Mouse (Mus musculus) limb, embryonic 14.5 days (tissue): Measurements from ENCODE around the gene Apoc1. TPM values are rescaled to one million over a fixed set of nuclear protein-coding genes. Genes with fewer than 3 reads are reported as not detected.

Experiments used
- ATAC-seq: fragments of 200-750 bp; cut with Nextera tagmentation; 2 replicates; pipeline ENCODE4 v1.8.0; 2017; ENCODE audit warnings: low read depth, moderate number of reproducible peaks, moderate TSS enrichment; ENCODE audit not compliant: low FRiP score
- DNase-seq: peaks from one replicate; pipeline ENCODE4 v3.0.0-alpha.2; 2015; ENCODE audit warnings: low spot score
- H3K27ac ChIP-seq: fragments of 300-500 bp; sonication (generic); replicated peaks from 2 replicates; pipeline ENCODE4 v1.5.1; 2014; ENCODE audit warnings: low read depth, mild to moderate bottlenecking, low read length, moderate library complexity, mixed read lengths
- H3K27me3 ChIP-seq: fragments of 300-500 bp; sonication (generic); 2 replicates; pipeline ENCODE4 v1.6.1; 2014; ENCODE audit warnings: low read length, mixed read lengths; ENCODE audit not compliant: control insufficient read depth, insufficient read depth
- H3K36me3 ChIP-seq: fragments of 300-500 bp; sonication (generic); 2 replicates; pipeline ENCODE4 v1.6.1; 2014; ENCODE audit warnings: mild to moderate bottlenecking, low read length, moderate library complexity, mixed read lengths; ENCODE audit not compliant: control insufficient read depth, insufficient read depth
- H3K4me1 ChIP-seq: fragments of 300-500 bp; sonication (generic); 2 replicates; pipeline ENCODE4 v1.6.1; 2014; ENCODE audit warnings: antibody characterized with exemption, low read length, mixed read lengths; ENCODE audit not compliant: control insufficient read depth, insufficient read depth
- H3K4me2 ChIP-seq: fragments of 300-500 bp; sonication (generic); replicated peaks from 2 replicates; pipeline ENCODE4 v1.6.1; 2014; ENCODE audit warnings: low read depth, mild to moderate bottlenecking, low read length, moderate library complexity; ENCODE audit not compliant: severe bottlenecking
- H3K4me3 ChIP-seq: fragments of 300-500 bp; sonication (generic); replicated peaks from 2 replicates; pipeline ENCODE4 v1.5.1; 2014; ENCODE audit warnings: low read length
- H3K9ac ChIP-seq: fragments of 300-500 bp; sonication (generic); 2 replicates; pipeline ENCODE4 v1.6.1; 2014; ENCODE audit warnings: mild to moderate bottlenecking, low read depth, low read length, moderate library complexity; ENCODE audit not compliant: severe bottlenecking
- H3K9me3 ChIP-seq: fragments of 300-500 bp; sonication (generic); 2 replicates; pipeline ENCODE4 v1.6.1; 2016; ENCODE audit warnings: low read length; ENCODE audit not compliant: control insufficient read depth
- POLR2A ChIP-seq: fragments of 200-500 bp; IDR thresholded peaks from 2 replicates; pipeline ENCODE4 v1.8.0; 2012; ENCODE audit warnings: inconsistent platforms, mild to moderate bottlenecking, moderate library complexity, borderline replicate concordance; ENCODE audit not compliant: insufficient read depth, insufficient read length; ENCODE audit errors: extremely low read depth
- WGBS: fragments of 180-500 bp; shearing (Covaris S2); extraction: QIAGEN DNeasy Blood & Tissue Kit; methylation state at CpG from one replicate; pipeline ENCODE4 v1.1.7; 2014; 5-methylcytosine and 5-hydroxymethylcytosine counted together
- polyA plus RNA-seq, 2 experiments: library from polyadenylated mRNA; depleted of rRNA in 1 of 2; stranded (reverse) in 1 of 2; unstranded in 1 of 2; fragments of >200 nt; fragmentation: Nextera tagmentation in 1 of 2; extraction: Ambion mirVana in 1 of 2; gene quantifications; 2 replicates each; pipeline versions ENCODE4 v1.2.1 to v1.2.3; 2012 to 2014

Apoc1 gene
- polyA plus RNA-seq, 2 experiments = 16.4 to 36.5 TPM

DNA sequence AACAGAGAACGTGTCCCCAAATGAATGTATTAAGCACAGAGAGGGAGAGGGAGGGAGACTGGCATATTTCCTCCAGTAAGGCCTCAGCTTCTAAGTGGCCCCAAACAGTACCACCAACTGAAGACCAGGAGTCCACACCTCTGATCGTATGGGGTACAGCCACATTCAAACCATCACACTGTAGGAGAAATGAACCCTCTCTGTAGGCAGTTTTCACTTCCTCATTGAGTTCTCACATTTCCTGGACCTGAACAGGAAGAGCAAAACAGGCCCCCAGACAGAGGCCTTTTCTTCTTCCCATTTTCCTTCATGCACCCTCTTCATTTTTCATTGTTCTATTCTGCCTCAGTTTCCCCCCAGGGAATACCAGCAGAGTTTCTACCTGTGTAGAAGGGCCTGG is 25.0 kb downstream of the Apoc1 start:
- 85% methylated on average over 2 of the region's 2 CpGs for WGBS
- Histone ChIP-seq H3K36me3 (no peaks in the 10 kb centered on the region), H3K9ac (no peak overlapping the region), H3K4me2 (no peak overlapping the region), H3K9me3 (no peaks in the 10 kb centered on the region), H3K27ac (no peak overlapping the region), H3K27me3 (no peaks in the 10 kb centered on the region), H3K4me3 (no peak overlapping the region), H3K4me1 (peaks cover 14% of the 10 kb centered on the region)
- ATAC-seq = no peak
- DNase-seq = no peak
- no peak for TF ChIP-seq POLR2A

DNA sequence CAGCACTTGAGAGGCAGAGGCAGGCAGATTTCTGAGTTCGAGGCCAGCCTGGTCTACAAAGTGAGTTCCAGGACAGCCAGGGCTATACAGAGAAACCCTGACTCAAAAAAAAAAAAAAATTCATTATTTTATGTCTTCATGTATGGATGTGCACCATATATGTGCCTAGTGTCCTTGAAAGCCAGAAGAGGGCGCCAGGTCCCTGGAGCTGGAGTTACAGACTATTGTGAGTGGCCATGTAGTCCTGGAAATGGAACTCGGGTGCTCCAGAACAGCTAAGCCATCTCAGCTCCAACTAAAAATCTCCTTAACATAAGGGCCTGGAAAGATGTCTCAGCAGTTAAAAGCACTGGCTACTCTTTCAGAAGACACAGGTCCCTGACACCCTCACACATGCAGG is 25.7 kb downstream of the Apoc1 start:
- H3K4me2 ChIP-seq = no peak overlapping the region
- H3K9me3 ChIP-seq = no peaks in the 10 kb centered on the region
- 61% methylated on average over 3 of the region's 3 CpGs for WGBS
- no peak for TF ChIP-seq POLR2A
- no peak overlapping the region for H3K4me3 ChIP-seq
- no peak overlapping the region for H3K9ac ChIP-seq
- H3K4me1 ChIP-seq = peaks cover 14% of the 10 kb centered on the region
- no peak overlapping the region for H3K27ac ChIP-seq
- no peaks in the 10 kb centered on the region for H3K27me3 ChIP-seq
- ATAC-seq = no peak
- DNase-seq = no peak
- H3K36me3 ChIP-seq = peaks cover 5% of the 10 kb centered on the region; the same call in 1 of the 2 replicates

DNA sequence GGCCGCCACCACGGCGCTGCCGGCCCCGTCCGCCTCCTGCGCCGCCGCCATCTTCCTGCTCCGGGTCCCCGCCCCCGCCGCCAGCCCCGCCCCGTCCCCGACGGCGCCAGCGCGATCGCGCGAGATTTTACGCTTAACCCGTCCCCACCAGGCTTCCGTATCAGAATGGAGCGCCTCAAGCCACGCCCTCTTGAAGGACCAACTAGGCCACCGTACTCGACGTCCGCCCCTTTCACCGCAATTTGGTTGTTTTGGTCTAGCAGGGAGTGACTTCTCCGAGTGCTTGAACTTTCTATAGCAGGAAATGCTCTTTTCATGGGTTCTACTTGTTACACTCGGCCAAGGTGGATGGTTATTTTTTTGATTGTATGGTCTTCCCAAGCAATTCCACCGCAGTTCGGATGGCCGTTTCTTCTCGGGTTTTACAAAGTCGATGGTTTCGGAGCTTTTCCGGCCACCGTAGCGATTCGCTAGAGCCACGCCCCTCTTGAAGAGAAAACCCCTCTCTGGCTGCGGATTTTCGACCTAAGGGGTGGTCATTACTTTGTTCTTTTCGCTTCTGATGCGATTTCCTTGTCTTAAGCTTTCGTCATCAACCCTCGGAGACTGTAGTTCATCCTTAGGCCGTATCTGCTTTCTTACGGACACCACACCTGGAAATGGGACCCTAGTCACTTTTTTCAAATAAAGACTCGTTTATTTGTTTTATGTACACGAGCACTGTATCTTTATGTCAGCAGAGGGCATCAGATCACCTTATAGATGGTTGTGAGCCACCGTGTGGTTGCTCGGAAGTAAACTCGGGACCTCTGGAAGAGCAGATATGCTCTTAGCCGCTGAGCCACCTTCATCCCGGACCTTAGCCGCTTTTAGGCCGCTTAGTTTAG is 27.3 kb downstream of the Apoc1 start, which contains the start of gene Clptm1:
TSS of gene Clptm1 (minus strand) at position 79 of the 887 bp plus-strand sequence.
- DNase-seq (peak; percentile 97), ATAC-seq (peak; percentile 95)
- Histone ChIP-seq H3K27me3 (no peaks in the 10 kb centered on the region), H3K9ac (peak within 1 kb of the TSS; percentile 97), H3K27ac (peak within 1 kb of the TSS; percentile 88), H3K4me1 (peaks cover 14% of the 10 kb centered on the region), H3K4me3 (peak within 1 kb of the TSS; percentile 100), H3K36me3 (peaks cover 13% of the 10 kb centered on the region; the same call in 1 of the 2 replicates), H3K9me3 (no peaks in the 10 kb centered on the region), H3K4me2 (peak within 1 kb of the TSS; percentile 87)
- peak; percentile 53; the same call in 1 of the 2 replicates for TF ChIP-seq POLR2A
- under 1% methylated on average over 61 of the region's 63 CpGs for WGBS

DNA sequence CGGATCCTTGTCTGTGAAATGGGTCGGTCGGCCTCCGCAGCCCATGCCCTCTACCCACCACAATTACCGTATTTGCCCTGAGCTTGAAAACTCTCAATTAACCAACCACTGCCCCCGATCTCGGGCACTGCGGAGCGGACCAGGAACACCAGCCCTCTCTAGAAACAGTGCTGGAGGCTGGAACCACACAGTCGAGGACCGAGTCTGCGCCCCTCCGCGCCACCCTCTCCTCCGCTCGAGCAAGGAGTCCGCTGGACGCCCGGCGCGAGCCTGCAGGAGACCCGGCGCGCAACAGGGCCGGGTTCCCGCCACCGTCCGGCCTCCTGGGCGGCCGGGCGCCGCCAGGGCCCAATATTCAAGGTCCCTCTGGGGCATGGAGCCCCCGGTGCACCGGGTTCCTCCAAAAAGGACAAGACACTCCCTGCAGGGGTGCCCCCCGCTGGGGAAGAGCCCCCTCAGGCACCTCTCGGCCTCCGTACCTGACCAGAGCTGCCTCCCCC is 28.0 kb downstream of the Apoc1 start:
- Histone ChIP-seq H3K36me3 (peaks cover 20% of the 10 kb centered on the region), H3K27me3 (no peaks in the 10 kb centered on the region), H3K4me1 (peaks cover 14% of the 10 kb centered on the region), H3K4me2 (peak overlapping the region; percentile 87), H3K9me3 (no peaks in the 10 kb centered on the region), H3K4me3 (peak overlapping the region; percentile 100), H3K27ac (peak overlapping the region; percentile 61), H3K9ac (peak overlapping the region; percentile 97)
- TF ChIP-seq POLR2A = no peak
- ATAC-seq (0 out of 2 replicates have a peak, but pooled peaks have one; percentile 1), DNase-seq (no peak)
- WGBS = under 1% methylated on average over 26 of the region's 37 CpGs

DNA sequence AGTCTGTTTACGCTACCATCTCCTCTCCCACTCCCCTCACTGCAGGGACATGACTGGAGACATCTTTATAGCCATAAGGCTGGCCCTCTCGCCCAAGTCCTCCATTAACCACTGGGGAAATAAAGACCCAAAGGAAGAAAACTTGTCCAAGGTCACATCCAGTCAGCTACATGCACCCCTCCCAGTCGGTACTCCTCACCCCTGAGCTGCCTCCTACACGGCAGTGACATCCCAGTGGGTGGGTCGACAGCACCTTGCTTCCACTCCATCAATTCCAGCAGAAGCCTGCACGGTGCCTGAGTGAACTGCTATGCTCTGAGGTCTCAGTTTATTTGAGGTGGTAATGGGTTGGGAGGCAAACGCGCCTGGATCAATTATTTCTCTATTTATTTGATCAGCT is 28.5 kb downstream of the Apoc1 start:
- no peak for DNase-seq
- Histone ChIP-seq H3K4me1 (peaks cover 10% of the 10 kb centered on the region), H3K9ac (peak overlapping the region; percentile 97), H3K27me3 (no peaks in the 10 kb centered on the region), H3K36me3 (peaks cover 21% of the 10 kb centered on the region), H3K9me3 (no peaks in the 10 kb centered on the region), H3K4me2 (peak overlapping the region; percentile 87), H3K4me3 (peak overlapping the region; percentile 100), H3K27ac (no peak overlapping the region)
- 13% methylated on average over 8 of the region's 8 CpGs for WGBS
- no peak for ATAC-seq
- TF ChIP-seq POLR2A = no peak
